Mouse (Mus musculus) spleen, adult 2 months (tissue): ENCODE results near the gene Nfix. TPM values are rescaled to one million over a fixed set of nuclear protein-coding genes. Genes with fewer than 3 reads are reported as not detected.
A peak's percentile ranks its signal among the peaks of the same experiment; 100 is the strongest.

Experiments
- DNase-seq, 2 experiments: peaks; one replicate each; pipeline versions ENCODE4 v3.0.0 to v3.0.0-alpha.2; 2012 to 2021; ENCODE audit warnings: low spot score in 2 of 2, low read depth in 1 of 2
- H3K27ac ChIP-seq: fragments of 200-500 bp; 2 replicates; pipeline ENCODE4 v1.5.1; 2012; ENCODE audit warnings: low read length, inconsistent platforms; ENCODE audit not compliant: insufficient read depth
- H3K27me3 ChIP-seq: fragments of 200-500 bp; 2 replicates; pipeline ENCODE4 v1.6.1; 2012; ENCODE audit warnings: mild to moderate bottlenecking, moderate library complexity, low read length, inconsistent platforms; ENCODE audit not compliant: control insufficient read depth, insufficient read depth
- H3K36me3 ChIP-seq: fragments of 200-500 bp; 2 replicates; pipeline ENCODE4 v1.6.1; 2012; ENCODE audit warnings: mild to moderate bottlenecking, low read length, inconsistent platforms; ENCODE audit not compliant: control insufficient read depth, insufficient read depth
- H3K4me1 ChIP-seq: fragments of 200-500 bp; 2 replicates; pipeline ENCODE4 v1.6.1; 2011; ENCODE audit warnings: inconsistent platforms; ENCODE audit not compliant: control insufficient read depth, insufficient read depth, insufficient read length
- H3K4me3 ChIP-seq: fragments of 200-500 bp; 2 replicates; pipeline ENCODE4 v1.5.1; 2011; ENCODE audit warnings: mild to moderate bottlenecking, inconsistent platforms; ENCODE audit not compliant: insufficient read depth, insufficient read length; ENCODE audit errors: extremely low read depth
- CTCF ChIP-seq: fragments of 200-500 bp; IDR thresholded peaks from 2 replicates; pipeline ENCODE4 v1.5.1; 2011; ENCODE audit warnings: mild to moderate bottlenecking, inconsistent platforms; ENCODE audit not compliant: insufficient read depth, insufficient read length, insufficient replicate concordance; ENCODE audit errors: extremely low read depth
- POLR2A ChIP-seq: fragments of 200-500 bp; IDR thresholded peaks from 2 replicates; pipeline ENCODE4 v1.6.1; 2011; ENCODE audit warnings: low read depth, low read length, inconsistent platforms
- WGBS: fragments of 180-500 bp; shearing (Covaris S2); methylation state at CpG from one replicate; pipeline ENCODE4 v1.1.7; 2018; 5-methylcytosine and 5-hydroxymethylcytosine counted together
- polyA plus RNA-seq: library from polyadenylated mRNA; depleted of rRNA; stranded (reverse); fragments of >200 nt; gene quantifications from 2 replicates; pipeline ENCODE4 v1.2.3, GENCODE M21; 2012

Nfix gene
- polyA plus RNA-seq, 1 experiment, result 13.7 TPM

- H3K27ac ChIP-seq, result no peak overlapping the region
- H3K4me3 ChIP-seq, result no peak overlapping the region
- no peak for DNase-seq
- H3K27me3 ChIP-seq, result no peaks in the 10 kb centered on the region
- H3K36me3 ChIP-seq, result no peaks in the 10 kb centered on the region
- no peak for TF ChIP-seq POLR2A
- H3K4me1 ChIP-seq, result no peaks in the 10 kb centered on the region
- 90% methylated on average over 6 of the region's 6 CpGs for WGBS
These were observed 47.2 kb downstream of the Nfix start for GRCm38 (mm10) chr8:84752734-84753582.

GRCm38 (mm10) chr8:84749519-84749918 is 50.6 kb downstream of the Nfix start:
- H3K4me1 ChIP-seq, result 0 out of 2 replicates have a peak, but pooled peaks cover 7% of the 10 kb centered on the region

GRCm38 (mm10) chr8:84745032-84745925 is 54.9 kb downstream of the Nfix start:
- no peaks in the 10 kb centered on the region for H3K36me3 ChIP-seq
- peaks cover 7% of the 10 kb centered on the region; the same call in 1 of the 2 replicates for H3K4me1 ChIP-seq
- H3K27ac ChIP-seq, result no peak overlapping the region
- no peak for TF ChIP-seq POLR2A
- TF ChIP-seq CTCF, result no peak
- no peak for DNase-seq
- WGBS, result 28% methylated on average over 17 of the region's 17 CpGs
- 0 out of 2 replicates have a peak overlapping the region, but pooled peaks have one; percentile 9 for H3K4me3 ChIP-seq
- H3K27me3 ChIP-seq, result no peaks in the 10 kb centered on the region

More at GRCm38 (mm10) chr8:84749519-84749918, 50.6 kb downstream of the Nfix start:
- Histone ChIP-seq H3K36me3 (no peaks in the 10 kb centered on the region), H3K27me3 (no peaks in the 10 kb centered on the region), H3K4me3 (no peak overlapping the region), H3K27ac (no peak overlapping the region)
- no peak for DNase-seq
- TF ChIP-seq POLR2A, result no peak
- 94% methylated on average over 16 of the region's 16 CpGs for WGBS

- TF ChIP-seq POLR2A (no peak), CTCF (no peak)
- Histone ChIP-seq H3K27me3 (no peaks in the 10 kb centered on the region), H3K27ac (no peak overlapping the region), H3K36me3 (no peaks in the 10 kb centered on the region), H3K4me3 (no peak overlapping the region), H3K4me1 (peaks cover 7% of the 10 kb centered on the region; the same call in 1 of the 2 replicates)
- 49% methylated on average over 16 of the region's 17 CpGs for WGBS
- no peak for DNase-seq
These were observed 56.4 kb downstream of the Nfix start for GRCm38 (mm10) chr8:84743517-84744420.

- Histone ChIP-seq H3K4me1 (peaks cover 7% of the 10 kb centered on the region; the same call in 1 of the 2 replicates), H3K4me3 (no peak overlapping the region), H3K36me3 (no peaks in the 10 kb centered on the region), H3K27ac (no peak overlapping the region), H3K27me3 (no peaks in the 10 kb centered on the region)
- TF ChIP-seq CTCF (no peak), POLR2A (no peak)
- WGBS, result 83% methylated on average over 10 of the region's 10 CpGs
- no peak for DNase-seq
These were observed 57.1 kb downstream of the Nfix start for GRCm38 (mm10) chr8:84743054-84743415.

GRCm38 (mm10) chr8:84742171-84743053 is 57.7 kb downstream of the Nfix start:
- Histone ChIP-seq H3K27me3 (no peaks in the 10 kb centered on the region), H3K4me3 (no peak overlapping the region), H3K36me3 (no peaks in the 10 kb centered on the region), H3K4me1 (peaks cover 11% of the 10 kb centered on the region; the same call in 1 of the 2 replicates), H3K27ac (no peak overlapping the region)
- 89% methylated on average over 32 of the region's 32 CpGs for WGBS
- DNase-seq, result no peak
- TF ChIP-seq POLR2A (no peak), CTCF (no peak)
